Mouse (Mus musculus) embryonic facial prominence, embryonic 13.5 days (tissue): ENCODE measurements around the gene Izumo4. TPM values are rescaled to one million over a fixed set of nuclear protein-coding genes. Genes with fewer than 3 reads are reported as not detected.

ENCODE experiments used
- ATAC-seq: fragments of 200-750 bp; cut with Nextera tagmentation; 2 replicates; pipeline ENCODE4 v1.8.0; 2017; ENCODE audit warnings: low read depth; ENCODE audit not compliant: insufficient number of reproducible peaks, insufficient read depth, low FRiP score, low TSS enrichment
- H3K27ac ChIP-seq: fragments of 300-500 bp; sonication (generic); 2 replicates; pipeline ENCODE4 v1.5.1; 2015; ENCODE audit warnings: moderate library complexity, mild to moderate bottlenecking, inconsistent platforms
- H3K27me3 ChIP-seq: fragments of 300-500 bp; sonication (generic); 2 replicates; pipeline ENCODE4 v1.6.1; 2015; ENCODE audit warnings: mild to moderate bottlenecking, inconsistent platforms
- H3K36me3 ChIP-seq: fragments of 300-500 bp; sonication (generic); 2 replicates; pipeline ENCODE4 v1.6.1; 2015; ENCODE audit warnings: mild to moderate bottlenecking, inconsistent platforms
- H3K4me1 ChIP-seq: fragments of 300-500 bp; sonication (generic); 2 replicates; pipeline ENCODE4 v1.6.1; 2015; ENCODE audit warnings: inconsistent platforms
- H3K4me2 ChIP-seq: fragments of 300-500 bp; sonication (generic); 2 replicates; pipeline ENCODE4 v1.6.1; 2015; ENCODE audit warnings: moderate library complexity, mild to moderate bottlenecking, inconsistent platforms
- H3K4me3 ChIP-seq: fragments of 300-500 bp; sonication (generic); 2 replicates; pipeline ENCODE4 v1.5.1; 2015; ENCODE audit warnings: mild to moderate bottlenecking, inconsistent platforms
- H3K9ac ChIP-seq: fragments of 300-500 bp; sonication (generic); 2 replicates; pipeline ENCODE4 v1.6.1; 2015; ENCODE audit warnings: mild to moderate bottlenecking, inconsistent platforms
- H3K9me3 ChIP-seq: fragments of 300-500 bp; sonication (generic); 2 replicates; pipeline ENCODE4 v1.6.1; 2016; ENCODE audit warnings: inconsistent platforms
- WGBS: fragments of 180-500 bp; shearing (Covaris S2); methylation state at CpG from one replicate; pipeline ENCODE4 v1.1.7; 2015; ENCODE audit warnings: mixed read lengths; 5-methylcytosine and 5-hydroxymethylcytosine counted together
- polyA plus RNA-seq: library from polyadenylated mRNA; unstranded; fragments of >200 nt; fragmentation: Nextera tagmentation; extraction: Ambion mirVana; gene quantifications from 2 replicates; pipeline ENCODE4 v1.2.1, GENCODE M21; 2015

The Izumo4 gene
- 24.0 and 29.2 TPM in 2 replicates for polyA plus RNA-seq

- H3K4me2 ChIP-seq, result peak within 1 kb of the TSS; percentile 79
- peaks cover 35% of the 10 kb centered on the region for H3K36me3 ChIP-seq
- H3K27me3 ChIP-seq, result no peaks in the 10 kb centered on the region
- WGBS, result under 1% methylated on average over 59 of the region's 59 CpGs
- ATAC-seq, result peak; percentile 95
- H3K4me3 ChIP-seq, result peak within 1 kb of the TSS; percentile 76
- peaks cover 39% of the 10 kb centered on the region for H3K4me1 ChIP-seq
- H3K9me3 ChIP-seq, result no peaks in the 10 kb centered on the region
- H3K27ac ChIP-seq, result peak within 1 kb of the TSS; percentile 85
- peak within 1 kb of the TSS; percentile 80 for H3K9ac ChIP-seq
These were observed at the start of gene Izumo4, which contains the start of gene Mob3a for GRCm38 (mm10) chr10:80701721-80702535. Gene Izumo4 (plus strand): TSS chr10:80702184. Gene Mob3a (minus strand): TSS chr10:80701977.

- ATAC-seq, result no peak
- H3K9ac ChIP-seq, result 0 out of 2 replicates have a peak overlapping the region, but pooled peaks have one; percentile 27
- H3K27me3 ChIP-seq, result no peaks in the 10 kb centered on the region
- H3K4me2 ChIP-seq, result no peak overlapping the region
- H3K9me3 ChIP-seq, result no peaks in the 10 kb centered on the region
- H3K4me3 ChIP-seq, result no peak overlapping the region
- H3K27ac ChIP-seq, result no peak overlapping the region
- H3K4me1 ChIP-seq, result peaks cover 25% of the 10 kb centered on the region
- peaks cover 37% of the 10 kb centered on the region for H3K36me3 ChIP-seq
- 93% methylated on average over 6 of the region's 6 CpGs for WGBS
These were observed 48.7 kb upstream of the Izumo4 start for GRCm38 (mm10) chr10:80653156-80653720.

- peak overlapping the region; percentile 88 for H3K4me3 ChIP-seq
- H3K9ac ChIP-seq, result peak overlapping the region; percentile 97
These were observed 47.1 kb upstream of the Izumo4 start for GRCm38 (mm10) chr10:80654866-80655265.

GRCm38 (mm10) chr10:80655406-80656129, 46.4 kb upstream of the Izumo4 start:
- H3K27ac ChIP-seq, result peak overlapping the region; percentile 76
- H3K9me3 ChIP-seq, result no peaks in the 10 kb centered on the region
- no peaks in the 10 kb centered on the region for H3K27me3 ChIP-seq
- peaks cover 21% of the 10 kb centered on the region for H3K36me3 ChIP-seq
- peaks cover 35% of the 10 kb centered on the region for H3K4me1 ChIP-seq
- H3K9ac ChIP-seq, result peak overlapping the region; percentile 97
- H3K4me2 ChIP-seq, result peak overlapping the region; percentile 87
- peak overlapping the region; percentile 88 for H3K4me3 ChIP-seq
- ATAC-seq, result 0 out of 2 replicates have a peak, but pooled peaks have one; percentile 26
- WGBS, result 5% methylated on average over 12 of the region's 12 CpGs

More at GRCm38 (mm10) chr10:80654866-80655265, 47.1 kb upstream of the Izumo4 start:
- Histone ChIP-seq H3K27ac (no peak overlapping the region), H3K27me3 (no peaks in the 10 kb centered on the region), H3K9me3 (no peaks in the 10 kb centered on the region), H3K36me3 (peaks cover 25% of the 10 kb centered on the region), H3K4me2 (peak overlapping the region; percentile 87), H3K4me1 (peaks cover 35% of the 10 kb centered on the region)
- no peak for ATAC-seq
- WGBS, result 85% methylated on average over 6 of the region's 6 CpGs

GRCm38 (mm10) chr10:80656130-80656862, 45.7 kb upstream of the Izumo4 start:
- peak overlapping the region; percentile 88 for H3K27ac ChIP-seq
- H3K4me2 ChIP-seq, result peak overlapping the region; percentile 87
- H3K4me3 ChIP-seq, result peak overlapping the region; percentile 88
- WGBS, result 1% methylated on average over 72 of the region's 72 CpGs
- ATAC-seq, result peak; percentile 82
- no peaks in the 10 kb centered on the region for H3K27me3 ChIP-seq
- H3K4me1 ChIP-seq, result peaks cover 35% of the 10 kb centered on the region
- no peaks in the 10 kb centered on the region for H3K9me3 ChIP-seq
- peak overlapping the region; percentile 97 for H3K9ac ChIP-seq
- H3K36me3 ChIP-seq, result peaks cover 13% of the 10 kb centered on the region

GRCm38 (mm10) chr10:80656863-80657623, 44.9 kb upstream of the Izumo4 start, which contains the start of gene Btbd2:
Gene Btbd2 (minus strand): TSS chr10:80657071.
- Histone ChIP-seq H3K4me1 (peaks cover 35% of the 10 kb centered on the region), H3K4me2 (peak within 1 kb of the TSS; percentile 87), H3K27ac (peak within 1 kb of the TSS; percentile 88), H3K27me3 (no peaks in the 10 kb centered on the region), H3K9me3 (no peaks in the 10 kb centered on the region), H3K9ac (peak within 1 kb of the TSS; percentile 97), H3K36me3 (peaks cover 7% of the 10 kb centered on the region), H3K4me3 (peak within 1 kb of the TSS; percentile 88)
- no peak for ATAC-seq
- WGBS, result 15% methylated on average over 15 of the region's 15 CpGs

- no peak for ATAC-seq
- peaks cover 35% of the 10 kb centered on the region for H3K4me1 ChIP-seq
- no peaks in the 10 kb centered on the region for H3K27me3 ChIP-seq
- H3K4me3 ChIP-seq, result no peak overlapping the region
- 0 out of 2 replicates have a peak, but pooled peaks cover 1% of the 10 kb centered on the region for H3K36me3 ChIP-seq
- no peak overlapping the region for H3K9ac ChIP-seq
- H3K4me2 ChIP-seq, result no peak overlapping the region
- WGBS, result 88% methylated on average over 14 of the region's 14 CpGs
- H3K9me3 ChIP-seq, result no peaks in the 10 kb centered on the region
- no peak overlapping the region for H3K27ac ChIP-seq
These were observed 43.7 kb upstream of the Izumo4 start for GRCm38 (mm10) chr10:80658194-80658840.

- no peaks in the 10 kb centered on the region for H3K9me3 ChIP-seq
- peak overlapping the region; percentile 12; the same call in 1 of the 2 replicates for H3K4me2 ChIP-seq
- H3K27me3 ChIP-seq, result no peaks in the 10 kb centered on the region
- no peak overlapping the region for H3K9ac ChIP-seq
- 66% methylated on average over 4 of the region's 4 CpGs for WGBS
- H3K4me3 ChIP-seq, result no peak overlapping the region
- H3K4me1 ChIP-seq, result peaks cover 34% of the 10 kb centered on the region
- no peaks in the 10 kb centered on the region for H3K36me3 ChIP-seq
- ATAC-seq, result no peak
- H3K27ac ChIP-seq, result no peak overlapping the region
These were observed 43.2 kb upstream of the Izumo4 start for GRCm38 (mm10) chr10:80658841-80659202.

- H3K4me1 ChIP-seq, result peaks cover 36% of the 10 kb centered on the region
- 14% methylated on average over 10 of the region's 10 CpGs for WGBS
- H3K36me3 ChIP-seq, result no peaks in the 10 kb centered on the region
- no peak overlapping the region for H3K4me3 ChIP-seq
- no peak overlapping the region for H3K9ac ChIP-seq
- peak overlapping the region; percentile 12; the same call in 1 of the 2 replicates for H3K4me2 ChIP-seq
- no peak for ATAC-seq
- no peaks in the 10 kb centered on the region for H3K27me3 ChIP-seq
- no peak overlapping the region for H3K27ac ChIP-seq
- H3K9me3 ChIP-seq, result no peaks in the 10 kb centered on the region
These were observed 42.8 kb upstream of the Izumo4 start for GRCm38 (mm10) chr10:80659213-80659612.

GRCm38 (mm10) chr10:80661149-80661548, 40.8 kb upstream of the Izumo4 start:
- Histone ChIP-seq H3K27me3 (no peaks in the 10 kb centered on the region), H3K4me3 (no peak overlapping the region), H3K36me3 (peaks cover 7% of the 10 kb centered on the region), H3K27ac (no peak overlapping the region), H3K4me2 (no peak overlapping the region), H3K4me1 (peaks cover 40% of the 10 kb centered on the region), H3K9ac (no peak overlapping the region), H3K9me3 (no peaks in the 10 kb centered on the region)
- 30% methylated on average over 5 of the region's 5 CpGs for WGBS
- ATAC-seq, result no peak
